ENCODE assay signal across 8 mouse cellular contexts in the genomic region with DNA sequence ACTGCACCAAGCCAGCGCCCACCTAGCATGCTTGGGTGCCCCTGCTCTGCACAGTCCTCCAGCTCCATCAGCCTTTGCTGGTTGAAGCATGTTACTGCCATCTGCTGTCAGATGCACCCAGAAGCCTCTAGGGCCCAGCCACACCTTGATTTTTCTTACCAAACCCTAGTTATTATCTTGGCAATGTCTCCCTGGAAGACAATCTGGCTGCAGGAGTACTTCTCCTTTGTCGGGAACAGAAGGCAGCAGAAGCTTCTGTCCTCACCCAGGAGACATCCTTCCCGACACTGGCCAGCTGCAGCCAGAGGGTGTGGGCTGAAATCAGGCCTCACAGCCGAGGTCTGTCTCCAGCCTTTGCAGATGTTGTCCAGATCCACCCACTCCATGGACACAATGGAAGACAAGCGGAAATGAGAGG. TPM values are rescaled to one million over a fixed set of nuclear protein-coding genes. Genes with fewer than 3 reads are reported as not detected.
DNase-seq lines count a peak whose midpoint lies in the region; ATAC-seq and TF ChIP-seq lines count a peak whose summit lies in the region.

No protein-coding gene starts in this region.

- H3K4me2 ChIP-seq in embryonic facial prominence, embryonic 15.5 days (replicated peaks), result peak overlapping the region; percentile 19
- H3K4me2 ChIP-seq in heart, embryonic 14.5 days (ENCODE audit: low read length), result no peak overlapping the region
- 0 out of 2 replicates have a peak overlapping the region, but pooled peaks have one; percentile 25 for H3K4me2 ChIP-seq in lung, embryonic 14.5 days
- peak overlapping the region; percentile 5; the same call in 1 of the 2 replicates for H3K4me2 ChIP-seq in stomach, embryonic 14.5 days (replicated peaks; ENCODE audit: low read depth, low read length)

- no peaks in the 10 kb centered on the region for H3K27me3 ChIP-seq in embryonic facial prominence, embryonic 15.5 days
- no peaks in the 10 kb centered on the region for H3K27me3 ChIP-seq in heart, embryonic 14.5 days (ENCODE audit: control insufficient read depth, insufficient read depth, low read length)
- no peaks in the 10 kb centered on the region for H3K27me3 ChIP-seq in lung, embryonic 14.5 days (ENCODE audit: insufficient read depth, low read length)
- no peaks in the 10 kb centered on the region for H3K27me3 ChIP-seq in stomach, embryonic 14.5 days (ENCODE audit: control insufficient read depth, insufficient read depth, low read length)

- peaks cover 19% of the 10 kb centered on the region for H3K36me3 ChIP-seq in embryonic facial prominence, embryonic 15.5 days
- H3K36me3 ChIP-seq in heart, embryonic 14.5 days (ENCODE audit: control insufficient read depth, insufficient read depth, low read length), result peaks cover 4% of the 10 kb centered on the region; the same call in 1 of the 2 replicates
- peaks cover 17% of the 10 kb centered on the region; the same call in 1 of the 2 replicates for H3K36me3 ChIP-seq in lung, embryonic 14.5 days (ENCODE audit: insufficient read depth)
- no peaks in the 10 kb centered on the region for H3K36me3 ChIP-seq in stomach, embryonic 14.5 days (ENCODE audit: control insufficient read depth, insufficient read depth, low read length)

- H3K9me3 ChIP-seq in embryonic facial prominence, embryonic 15.5 days (replicated peaks), result no peaks in the 10 kb centered on the region
- H3K9me3 ChIP-seq in heart, embryonic 14.5 days (ENCODE audit: control insufficient read depth, low read length), result no peaks in the 10 kb centered on the region
- no peaks in the 10 kb centered on the region for H3K9me3 ChIP-seq in lung, embryonic 14.5 days (ENCODE audit: low read depth, low read length)
- H3K9me3 ChIP-seq in stomach, embryonic 14.5 days (ENCODE audit: control insufficient read depth, low read depth, low read length), result no peaks in the 10 kb centered on the region

- peak; percentile 73 for ATAC-seq in embryonic facial prominence, embryonic 15.5 days (ENCODE audit: insufficient number of reproducible peaks, low FRiP score, low TSS enrichment, low read depth)
- ATAC-seq in heart, embryonic 14.5 days (ENCODE audit: insufficient number of reproducible peaks, insufficient read depth, low FRiP score, low read depth), result no peak
- ATAC-seq in lung, embryonic 14.5 days (ENCODE audit: insufficient read depth), result peak; percentile 22; the same call in 1 of the 2 replicates
- peak; percentile 53; the same call in 1 of the 2 replicates for ATAC-seq in stomach, embryonic 14.5 days (ENCODE audit: insufficient number of reproducible peaks, insufficient read depth, low FRiP score, low read depth)

- TF ChIP-seq CTCF in lung, embryonic 14.5 days (IDR thresholded peaks at IDR 0.05; ENCODE audit: low read depth), result peak; percentile 66

- H3K4me1 ChIP-seq in embryonic facial prominence, embryonic 15.5 days, result peaks cover 74% of the 10 kb centered on the region
- peaks cover 10 to 15% of the 10 kb centered on the region in 2 experiments; a peak in 3 of 4 replicates for H3K4me1 ChIP-seq in heart, embryonic 14.5 days (ENCODE audit: control insufficient read depth in 2 of 2, insufficient read depth in 2 of 2, low read length in 2 of 2)
- peaks cover 38% of the 10 kb centered on the region for H3K4me1 ChIP-seq in lung, embryonic 14.5 days (ENCODE audit: insufficient read depth)
- peaks cover 21% of the 10 kb centered on the region; the same call in 1 of the 2 replicates for H3K4me1 ChIP-seq in stomach, embryonic 14.5 days (ENCODE audit: control insufficient read depth, insufficient read depth, low read length)

- H3K4me3 ChIP-seq in embryonic facial prominence, embryonic 15.5 days (replicated peaks), result no peak overlapping the region
- H3K4me3 ChIP-seq in heart, embryonic 14.5 days (ENCODE audit: control insufficient read depth in 1 of 2, insufficient read depth in 1 of 2, low read depth in 1 of 2, low read length in 2 of 2), result no peak overlapping the region
- H3K4me3 ChIP-seq in lung, embryonic 14.5 days (ENCODE audit: low read depth, low read length), result no peak overlapping the region
- H3K4me3 ChIP-seq in stomach, embryonic 14.5 days (ENCODE audit: low read depth, low read length), result no peak overlapping the region

- H3K27ac ChIP-seq in embryonic facial prominence, embryonic 15.5 days (replicated peaks), result peak overlapping the region; percentile 85
- peak overlapping the region; percentile 54 to 70 for H3K27ac ChIP-seq in heart, embryonic 14.5 days (replicated peaks in 1 of 2; ENCODE audit: control insufficient read depth in 1 of 2, insufficient read depth in 1 of 2, low read depth in 2 of 2, low read length in 2 of 2)
- peak overlapping the region; percentile 58 for H3K27ac ChIP-seq in lung, embryonic 14.5 days (ENCODE audit: low read depth)
- H3K27ac ChIP-seq in stomach, embryonic 14.5 days (ENCODE audit: low read length), result peak overlapping the region; percentile 49

- 34% methylated on average over 5 of the region's 5 CpGs for WGBS in embryonic facial prominence, embryonic 15.5 days
- WGBS in heart, embryonic 14.5 days, result 22% methylated on average over 5 of the region's 5 CpGs
- WGBS in lung, embryonic 14.5 days, result 33% methylated on average over 5 of the region's 5 CpGs
- 35% methylated on average over 5 of the region's 5 CpGs for WGBS in stomach, embryonic 14.5 days

- peak; percentile 40 for DNase-seq in layer of hippocampus, adult 11-12 months (ENCODE audit: low spot score)
- no peak for DNase-seq in layer of hippocampus, adult 9-10 months (ENCODE audit: low spot score)
- peak; percentile 77 for DNase-seq in kidney, postnatal 10 days
- peak; percentile 75 for DNase-seq in lung, embryonic 14.5 days
- no peak for DNase-seq in Muller cell, postnatal 12 days (ENCODE audit: inconsistent ontology term)

- no peak overlapping the region for H3K9ac ChIP-seq in embryonic facial prominence, embryonic 15.5 days
- H3K9ac ChIP-seq in heart, embryonic 14.5 days (ENCODE audit: low read length), result no peak overlapping the region
- H3K9ac ChIP-seq in lung, embryonic 14.5 days, result no peak overlapping the region
- no peak overlapping the region for H3K9ac ChIP-seq in stomach, embryonic 14.5 days (replicated peaks; ENCODE audit: low read depth, low read length)

RNA-seq across cellular contexts. Expression of a gene that starts 7.2 kb away (rescaled TPM):
- polyA plus RNA-seq in embryonic facial prominence, embryonic 15.5 days (2015; fragmentation: Nextera tagmentation; extraction: Ambion mirVana), result 172 and 177 TPM in 2 replicates
- 16.6 and 17.2 TPM in 2 replicates for polyA plus RNA-seq in heart, embryonic 14.5 days (2014; fragmentation: Nextera tagmentation; extraction: Ambion mirVana)
- polyA plus RNA-seq in lung, embryonic 14.5 days (2014; fragmentation: Nextera tagmentation; extraction: Ambion mirVana), result 23.7 and 25.1 TPM in 2 replicates
- polyA plus RNA-seq in stomach, embryonic 14.5 days (2014; fragmentation: Nextera tagmentation; extraction: Ambion mirVana), result 28.8 and 32.1 TPM in 2 replicates

RNA-seq across cellular contexts. Expression of a gene that starts 59.4 kb away (rescaled TPM):
- 0.91 and 1.5 TPM in 2 replicates for polyA plus RNA-seq in embryonic facial prominence, embryonic 15.5 days (2015; fragmentation: Nextera tagmentation; extraction: Ambion mirVana)
- not detected in 2 replicates for polyA plus RNA-seq in heart, embryonic 14.5 days (2014; fragmentation: Nextera tagmentation; extraction: Ambion mirVana)
- polyA plus RNA-seq in lung, embryonic 14.5 days (2014; fragmentation: Nextera tagmentation; extraction: Ambion mirVana), result 0.38 and 0.53 TPM in 2 replicates
- polyA plus RNA-seq in stomach, embryonic 14.5 days (2014; fragmentation: Nextera tagmentation; extraction: Ambion mirVana), result not detected in 2 replicates

Comparison
In these comparisons a context has a peak if more than half of its experiments do, and no peak if none do; other contexts are left out.
1. DNase-seq: peak in layer of hippocampus, adult 11-12 months (single experiment), kidney, postnatal 10 days (single experiment) and lung, embryonic 14.5 days (single experiment); none in layer of hippocampus, adult 9-10 months (single experiment) and Muller cell, postnatal 12 days (single experiment).
2. Peak in every context shown above with its lines, with median percentiles within 50 percentile points of each other: H3K27ac ChIP-seq.